23 mouse cellular contexts compared by ENCODE assay signal in genomic region chr7:115475176-115475575, GRCm38 (mm10).
A peak's percentile ranks its signal among the peaks of the same experiment; 100 is the strongest.
DNase-seq lines count a peak whose midpoint lies in the region; ATAC-seq and TF ChIP-seq lines count a peak whose summit lies in the region.
"Had no signal": no experiment of that assay in that cellular context is flagged by ENCODE, and none has a peak within 500 bp of the region (broad histone marks: within the 10 kb centered on the region; RNA-seq: fewer than 3 reads in every experiment).

No protein-coding gene starts in this region.

- H3K36me3 ChIP-seq in heart, embryonic 11.5 days (ENCODE audit: control insufficient read depth, insufficient read depth, low read length), result no peaks in the 10 kb centered on the region
- H3K36me3 ChIP-seq in limb, embryonic 12.5 days, result peaks cover 16% of the 10 kb centered on the region; the same call in 1 of the 2 replicates
- H3K36me3 ChIP-seq in limb, embryonic 10.5 days, result 0 out of 2 replicates have a peak, but pooled peaks cover 3% of the 10 kb centered on the region
- peaks cover 5% of the 10 kb centered on the region for H3K36me3 ChIP-seq in limb, embryonic 14.5 days (ENCODE audit: control insufficient read depth, insufficient read depth, low read length)
- H3K36me3 ChIP-seq: embryonic facial prominence, embryonic 13.5 days; embryonic facial prominence, embryonic 15.5 days had no signal

- peak; percentile 76 for DNase-seq in heart, adult 11 months
- DNase-seq in limb, embryonic 10.5 days (ENCODE audit: low spot score), result no peak
- no peak for DNase-seq in limb, embryonic 14.5 days (ENCODE audit: low spot score)
- DNase-seq in retina, postnatal 1 day, result no peak
- DNase-seq in lung, postnatal 4 days, result no peak
- DNase-seq: adrenal gland, adult 2 months; adrenal gland, postnatal 10 days; adrenal gland, postnatal 25 days; cerebellum, adult 11 months; cerebellum, adult 18-20 months; cerebellum, adult 8-10 months; cerebellum, adult 9-11 months; cerebellum, postnatal 14 days; cerebellum, postnatal 36 days; embryo, embryonic 11 days had no signal

- H3K4me3 ChIP-seq in heart, embryonic 11.5 days (ENCODE audit: low read depth, low read length), result no peak overlapping the region
- no peak overlapping the region for H3K4me3 ChIP-seq in limb, embryonic 12.5 days (replicated peaks)
- no peak overlapping the region for H3K4me3 ChIP-seq in limb, embryonic 10.5 days
- no peak overlapping the region for H3K4me3 ChIP-seq in limb, embryonic 14.5 days (replicated peaks; ENCODE audit: low read length)
- H3K4me3 ChIP-seq: embryonic facial prominence, embryonic 13.5 days; embryonic facial prominence, embryonic 15.5 days; erythroblast, embryonic 14.5 days; forebrain, embryonic 10.5 days; forebrain, embryonic 12.5 days had no signal

- no peaks in the 10 kb centered on the region for H3K9me3 ChIP-seq in heart, embryonic 11.5 days (replicated peaks; ENCODE audit: control insufficient read depth, low read length)
- no peaks in the 10 kb centered on the region for H3K9me3 ChIP-seq in limb, embryonic 12.5 days
- H3K9me3 ChIP-seq in limb, embryonic 10.5 days (replicated peaks), result no peaks in the 10 kb centered on the region
- H3K9me3 ChIP-seq in limb, embryonic 14.5 days (ENCODE audit: control insufficient read depth, low read length), result no peaks in the 10 kb centered on the region
- H3K9me3 ChIP-seq: embryonic facial prominence, embryonic 13.5 days; embryonic facial prominence, embryonic 15.5 days; forebrain, embryonic 10.5 days; forebrain, embryonic 12.5 days had no signal

- no peak overlapping the region for H3K9ac ChIP-seq in heart, embryonic 11.5 days (ENCODE audit: low read depth, low read length)
- no peak overlapping the region for H3K9ac ChIP-seq in limb, embryonic 12.5 days (replicated peaks)
- H3K9ac ChIP-seq in limb, embryonic 14.5 days (ENCODE audit: low read depth, low read length, severe bottlenecking), result no peak overlapping the region
- H3K9ac ChIP-seq: embryonic facial prominence, embryonic 13.5 days; embryonic facial prominence, embryonic 15.5 days; forebrain, embryonic 12.5 days had no signal

- WGBS in heart, embryonic 11.5 days (ENCODE audit: insufficient replicate concordance), result 52% methylated on average over 6 of the region's 6 CpGs
- 71% methylated on average over 6 of the region's 6 CpGs for WGBS in limb, embryonic 12.5 days
- 78% methylated on average over 6 of the region's 6 CpGs for WGBS in limb, embryonic 10.5 days
- WGBS in limb, embryonic 14.5 days, result 82% methylated on average over 6 of the region's 6 CpGs

- peaks cover 13% of the 10 kb centered on the region; the same call in 1 of the 2 replicates for H3K4me1 ChIP-seq in heart, embryonic 11.5 days (ENCODE audit: control insufficient read depth, insufficient read depth, low read length)
- H3K4me1 ChIP-seq in limb, embryonic 12.5 days (replicated peaks), result peaks cover 20% of the 10 kb centered on the region; the same call in 1 of the 2 replicates
- 0 out of 2 replicates have a peak, but pooled peaks cover 6% of the 10 kb centered on the region for H3K4me1 ChIP-seq in limb, embryonic 10.5 days
- peaks cover 6% of the 10 kb centered on the region; the same call in 1 of the 2 replicates for H3K4me1 ChIP-seq in limb, embryonic 14.5 days (ENCODE audit: control insufficient read depth, insufficient read depth, low read length)
- H3K4me1 ChIP-seq: embryonic facial prominence, embryonic 15.5 days had no signal

- TF ChIP-seq POLR2A in limb, embryonic 14.5 days (IDR thresholded peaks at IDR 0.05; ENCODE audit: borderline replicate concordance, extremely low read depth, insufficient read depth, insufficient read length), result no peak

- H3K27me3 ChIP-seq in heart, embryonic 11.5 days (ENCODE audit: control insufficient read depth, insufficient read depth, low read length), result no peaks in the 10 kb centered on the region
- peaks cover 3% of the 10 kb centered on the region; the same call in 1 of the 2 replicates for H3K27me3 ChIP-seq in limb, embryonic 12.5 days
- H3K27me3 ChIP-seq in limb, embryonic 10.5 days (ENCODE audit: low read depth, poor library complexity, severe bottlenecking), result no peaks in the 10 kb centered on the region
- no peaks in the 10 kb centered on the region for H3K27me3 ChIP-seq in limb, embryonic 14.5 days (ENCODE audit: control insufficient read depth, insufficient read depth, low read length)
- H3K27me3 ChIP-seq: forebrain, embryonic 12.5 days had no signal

- no peak overlapping the region for H3K4me2 ChIP-seq in heart, embryonic 11.5 days
- no peak overlapping the region for H3K4me2 ChIP-seq in limb, embryonic 12.5 days
- no peak overlapping the region for H3K4me2 ChIP-seq in limb, embryonic 14.5 days (replicated peaks; ENCODE audit: low read depth, low read length, severe bottlenecking)
- H3K4me2 ChIP-seq: embryonic facial prominence, embryonic 13.5 days; embryonic facial prominence, embryonic 15.5 days; forebrain, embryonic 12.5 days had no signal

- no peak for ATAC-seq in heart, embryonic 11.5 days (replicated peaks; ENCODE audit: insufficient number of reproducible peaks, low FRiP score, low TSS enrichment)
- ATAC-seq in limb, embryonic 12.5 days (ENCODE audit: insufficient number of reproducible peaks, insufficient read depth, low FRiP score, low TSS enrichment, low read depth), result no peak
- ATAC-seq in limb, embryonic 14.5 days (ENCODE audit: low FRiP score, low read depth), result no peak
- ATAC-seq: forebrain, embryonic 14.5 days had no signal

- no peak overlapping the region for H3K27ac ChIP-seq in heart, embryonic 11.5 days (ENCODE audit: low read depth, low read length)
- H3K27ac ChIP-seq in limb, embryonic 12.5 days, result peak overlapping the region; percentile 46
- H3K27ac ChIP-seq in limb, embryonic 10.5 days, result no peak overlapping the region
- H3K27ac ChIP-seq in limb, embryonic 14.5 days (replicated peaks; ENCODE audit: low read depth, low read length), result 0 out of 2 replicates have a peak overlapping the region, but pooled peaks have one; percentile 19
- H3K27ac ChIP-seq: embryonic facial prominence, embryonic 13.5 days; embryonic facial prominence, embryonic 15.5 days; forebrain, embryonic 10.5 days; forebrain, embryonic 12.5 days had no signal

Comparison
In these comparisons a context has a peak if more than half of its experiments do, and no peak if none do; other contexts are left out.
1. H3K27ac ChIP-seq: peak in limb, embryonic 12.5 days (single experiment) and limb, embryonic 14.5 days (single experiment); none in heart, embryonic 11.5 days (single experiment) and limb, embryonic 10.5 days (single experiment).